Mouse (Mus musculus) intestine, embryonic 15.5 days (tissue): Measurements from ENCODE around the gene Foxr1. TPM values are rescaled to one million over a fixed set of nuclear protein-coding genes. Genes with fewer than 3 reads are reported as not detected.
"Not testable (repeated sequence)": the region's sequence is repeated elsewhere in the genome, so short reads cannot be mapped to it uniquely, and the experiment has no call there.

Experiments used
- ATAC-seq: fragments of 200-750 bp; cut with Nextera tagmentation; 2 replicates; pipeline ENCODE4 v1.8.0; 2017; ENCODE audit warnings: moderate TSS enrichment, moderate library complexity
- H3K27ac ChIP-seq: fragments of 300-500 bp; sonication (generic); 2 replicates; pipeline ENCODE4 v1.5.1; 2015; ENCODE audit warnings: mild to moderate bottlenecking, inconsistent platforms
- H3K27me3 ChIP-seq: fragments of 300-500 bp; sonication (generic); replicated peaks from 2 replicates; pipeline ENCODE4 v1.6.1; 2015; ENCODE audit warnings: inconsistent platforms
- H3K36me3 ChIP-seq: fragments of 300-500 bp; sonication (generic); 2 replicates; pipeline ENCODE4 v1.6.1; 2015; ENCODE audit warnings: inconsistent platforms
- H3K4me1 ChIP-seq: fragments of 300-500 bp; sonication (generic); replicated peaks from 2 replicates; pipeline ENCODE4 v1.6.1; 2015; ENCODE audit warnings: inconsistent platforms
- H3K4me2 ChIP-seq: fragments of 300-500 bp; sonication (generic); replicated peaks from 2 replicates; pipeline ENCODE4 v1.6.1; 2015; ENCODE audit warnings: mild to moderate bottlenecking, inconsistent platforms
- H3K4me3 ChIP-seq: fragments of 300-500 bp; sonication (generic); replicated peaks from 2 replicates; pipeline ENCODE4 v1.5.1; 2015; ENCODE audit warnings: inconsistent platforms
- H3K9ac ChIP-seq: fragments of 300-500 bp; sonication (generic); 2 replicates; pipeline ENCODE4 v1.6.1; 2015; ENCODE audit warnings: inconsistent platforms
- H3K9me3 ChIP-seq: fragments of 300-500 bp; sonication (generic); 2 replicates; pipeline ENCODE4 v1.6.1; 2016; ENCODE audit warnings: inconsistent platforms
- WGBS: fragments of 180-500 bp; shearing (Covaris S2); methylation state at CpG from one replicate; pipeline ENCODE4 v1.1.7; 2015; 5-methylcytosine and 5-hydroxymethylcytosine counted together
- polyA plus RNA-seq: library from polyadenylated mRNA; unstranded; fragments of >200 nt; fragmentation: Nextera tagmentation; extraction: Ambion mirVana; gene quantifications from 2 replicates; pipeline ENCODE4 v1.2.1, GENCODE M21; 2015

The Foxr1 gene
- polyA plus RNA-seq, 1 experiment from 2014 or later: not detected

- H3K27me3 ChIP-seq, H3K9ac ChIP-seq, H3K9me3 ChIP-seq, H3K4me2 ChIP-seq, H3K36me3 ChIP-seq, H3K4me3 ChIP-seq, ATAC-seq, H3K4me1 ChIP-seq, H3K27ac ChIP-seq: not testable (repeated sequence)
- 92% methylated on average over 9 of the region's 9 CpGs for WGBS
Observed at GRCm38 (mm10) chr9:44419730-44420129, 21.2 kb downstream of the Foxr1 start.

- H3K27ac ChIP-seq: peak within 1 kb of the TSS; percentile 74
- no peak for ATAC-seq
- H3K36me3 ChIP-seq: no peaks in the 10 kb centered on the region
- H3K4me3 ChIP-seq: peak within 1 kb of the TSS; percentile 81
- peak within 1 kb of the TSS; percentile 78 for H3K9ac ChIP-seq
- no peaks in the 10 kb centered on the region; the same call in 1 of the 2 replicates for H3K4me1 ChIP-seq
- H3K4me2 ChIP-seq: peak within 1 kb of the TSS; percentile 91
- no peaks in the 10 kb centered on the region for H3K9me3 ChIP-seq
- no peaks in the 10 kb centered on the region for H3K27me3 ChIP-seq
- 74% methylated on average over 14 of the region's 14 CpGs for WGBS
Observed at GRCm38 (mm10) chr9:44418519-44419385, 22.2 kb downstream of the Foxr1 start, which contains the start of gene Ccdc84. Ccdc84 (minus strand) TSS chr9:44418569.

GRCm38 (mm10) chr9:44417892-44418363 lies 23.0 kb downstream of the Foxr1 start:
- Histone ChIP-seq H3K4me2 (peak overlapping the region; percentile 91), H3K9me3 (no peaks in the 10 kb centered on the region), H3K4me1 (no peaks in the 10 kb centered on the region; the same call in 1 of the 2 replicates), H3K4me3 (peak overlapping the region; percentile 81), H3K36me3 (peaks cover 3% of the 10 kb centered on the region; the same call in 1 of the 2 replicates), H3K27ac (peak overlapping the region; percentile 74), H3K9ac (peak overlapping the region; percentile 78), H3K27me3 (no peaks in the 10 kb centered on the region)
- under 1% methylated on average over 38 of the region's 38 CpGs for WGBS
- ATAC-seq: peak; percentile 98

- 6% methylated on average over 26 of the region's 26 CpGs for WGBS
- Histone ChIP-seq H3K27ac (peak overlapping the region; percentile 74), H3K27me3 (no peaks in the 10 kb centered on the region), H3K36me3 (peaks cover 5% of the 10 kb centered on the region; the same call in 1 of the 2 replicates), H3K4me1 (no peaks in the 10 kb centered on the region; the same call in 1 of the 2 replicates), H3K4me3 (peak overlapping the region; percentile 81), H3K9ac (peak overlapping the region; percentile 78), H3K4me2 (peak overlapping the region; percentile 91), H3K9me3 (no peaks in the 10 kb centered on the region)
- ATAC-seq: peak; percentile 82
Observed at GRCm38 (mm10) chr9:44417156-44417891, 23.6 kb downstream of the Foxr1 start.

- peaks cover 24% of the 10 kb centered on the region for H3K36me3 ChIP-seq
- H3K9me3 ChIP-seq: no peaks in the 10 kb centered on the region
- no peak overlapping the region for H3K4me3 ChIP-seq
- H3K27me3 ChIP-seq: no peaks in the 10 kb centered on the region
- WGBS: 69% methylated on average over 2 of the region's 2 CpGs
- no peak overlapping the region for H3K9ac ChIP-seq
- no peak overlapping the region for H3K4me2 ChIP-seq
- no peak overlapping the region for H3K27ac ChIP-seq
- H3K4me1 ChIP-seq: peaks cover 2% of the 10 kb centered on the region
- no peak for ATAC-seq
Observed at GRCm38 (mm10) chr9:44412781-44413180, 28.2 kb downstream of the Foxr1 start.

- H3K27me3 ChIP-seq: no peaks in the 10 kb centered on the region
- ATAC-seq: no peak
- no peak overlapping the region for H3K4me3 ChIP-seq
- peaks cover 24% of the 10 kb centered on the region for H3K36me3 ChIP-seq
- WGBS: 75% methylated on average over 4 of the region's 4 CpGs
- H3K27ac ChIP-seq: no peak overlapping the region
- no peak overlapping the region for H3K9ac ChIP-seq
- H3K4me2 ChIP-seq: no peak overlapping the region
- H3K4me1 ChIP-seq: peaks cover 2% of the 10 kb centered on the region
- no peaks in the 10 kb centered on the region for H3K9me3 ChIP-seq
Observed at GRCm38 (mm10) chr9:44412306-44412705, 28.6 kb downstream of the Foxr1 start.

- Histone ChIP-seq H3K36me3 (peaks cover 24% of the 10 kb centered on the region), H3K9ac (no peak overlapping the region), H3K4me3 (no peak overlapping the region), H3K27ac (no peak overlapping the region), H3K4me1 (peaks cover 2% of the 10 kb centered on the region; the same call in 1 of the 2 replicates), H3K4me2 (no peak overlapping the region), H3K9me3 (no peaks in the 10 kb centered on the region), H3K27me3 (no peaks in the 10 kb centered on the region)
- no peak for ATAC-seq
- 91% methylated on average over 1 of the region's 1 CpGs for WGBS
Observed at GRCm38 (mm10) chr9:44411601-44412130, 29.3 kb downstream of the Foxr1 start.

- Histone ChIP-seq H3K9ac (no peak overlapping the region), H3K27me3 (no peaks in the 10 kb centered on the region), H3K4me2 (no peak overlapping the region), H3K4me3 (no peak overlapping the region), H3K36me3 (peaks cover 24% of the 10 kb centered on the region), H3K27ac (no peak overlapping the region), H3K9me3 (no peaks in the 10 kb centered on the region), H3K4me1 (peaks cover 6% of the 10 kb centered on the region; the same call in 1 of the 2 replicates)
- 85% methylated on average over 2 of the region's 2 CpGs for WGBS
- no peak for ATAC-seq
Observed at GRCm38 (mm10) chr9:44410647-44411336, 30.1 kb downstream of the Foxr1 start.

- H3K9me3 ChIP-seq, ATAC-seq, H3K4me1 ChIP-seq, H3K27ac ChIP-seq, H3K27me3 ChIP-seq: not testable (repeated sequence)
- H3K36me3 ChIP-seq: peaks cover 36% of the 10 kb centered on the region
- H3K9ac ChIP-seq: peak overlapping the region; percentile 91; the same call in 1 of the 2 replicates
- peak overlapping the region; percentile 59 for H3K4me2 ChIP-seq
- peak overlapping the region; percentile 83 for H3K4me3 ChIP-seq
- 70% methylated on average over 9 of the region's 9 CpGs for WGBS
Observed at GRCm38 (mm10) chr9:44408693-44409092, 32.2 kb downstream of the Foxr1 start.

GRCm38 (mm10) chr9:44407752-44408097 lies 33.2 kb downstream of the Foxr1 start:
- no peaks in the 10 kb centered on the region for H3K9me3 ChIP-seq
- peaks cover 6% of the 10 kb centered on the region; the same call in 1 of the 2 replicates for H3K4me1 ChIP-seq
- under 1% methylated on average over 23 of the region's 24 CpGs for WGBS
- no peaks in the 10 kb centered on the region for H3K27me3 ChIP-seq
- H3K27ac ChIP-seq: peak overlapping the region; percentile 95
- peak overlapping the region; percentile 59 for H3K4me2 ChIP-seq
- peak overlapping the region; percentile 83 for H3K4me3 ChIP-seq
- ATAC-seq: no peak
- peaks cover 35% of the 10 kb centered on the region for H3K36me3 ChIP-seq
- peak overlapping the region; percentile 91 for H3K9ac ChIP-seq

GRCm38 (mm10) chr9:44406906-44407751 lies 33.8 kb downstream of the Foxr1 start, which contains the start of the genes Rps25 and Trappc4:
Rps25 (plus strand) TSS chr9:44407139.
Trappc4 (minus strand) TSS chr9:44407600.
- peak within 1 kb of the TSS; percentile 83 for H3K4me3 ChIP-seq
- peaks cover 38% of the 10 kb centered on the region for H3K36me3 ChIP-seq
- no peaks in the 10 kb centered on the region for H3K27me3 ChIP-seq
- H3K9ac ChIP-seq: peak within 1 kb of the TSS; percentile 91
- peak; percentile 96 for ATAC-seq
- peaks cover 6% of the 10 kb centered on the region; the same call in 1 of the 2 replicates for H3K4me1 ChIP-seq
- H3K9me3 ChIP-seq: no peaks in the 10 kb centered on the region
- WGBS: under 1% methylated on average over 51 of the region's 51 CpGs
- peak within 1 kb of the TSS; percentile 95 for H3K27ac ChIP-seq
- H3K4me2 ChIP-seq: peak within 1 kb of the TSS; percentile 63
